9 mouse cellular contexts compared by ENCODE assay signal in genomic region chr12:40164621-40165020, GRCm38 (mm10). TPM values are rescaled to one million over a fixed set of nuclear protein-coding genes. Genes with fewer than 3 reads are reported as not detected.
DNase-seq lines count a peak whose midpoint lies in the region; ATAC-seq and TF ChIP-seq lines count a peak whose summit lies in the region.
"Had no signal": no experiment of that assay in that cellular context is flagged by ENCODE, and none has a peak within 500 bp of the region (broad histone marks: within the 10 kb centered on the region; RNA-seq: fewer than 3 reads in every experiment).

No protein-coding gene starts in this region.

- H3K79me2 ChIP-seq in MEL (ENCODE audit: control insufficient read depth, insufficient read depth, low read length, poor library complexity), result no peaks in the 10 kb centered on the region

- no peak overlapping the region for H3K27ac ChIP-seq in MEL (ENCODE audit: control insufficient read depth, low read depth, low read length)
- no peak overlapping the region for H3K27ac ChIP-seq in kidney, adult 2 months (ENCODE audit: insufficient read depth, low read depth, low read length)
- H3K27ac ChIP-seq in midbrain, embryonic 16.5 days (ENCODE audit: low read length), result no peak overlapping the region
- H3K27ac ChIP-seq: limb, embryonic 12.5 days had no signal

- no peak overlapping the region for H3K4me2 ChIP-seq in midbrain, embryonic 16.5 days (ENCODE audit: low read length)
- H3K4me2 ChIP-seq: limb, embryonic 12.5 days had no signal

- peaks cover 0 to 2% of the 10 kb centered on the region in 2 experiments; a peak in 1 of 4 replicates for H3K4me1 ChIP-seq in MEL (ENCODE audit: control insufficient read depth in 1 of 2, insufficient read depth in 2 of 2, low read length in 2 of 2)
- H3K4me1 ChIP-seq in kidney, adult 2 months (ENCODE audit: control insufficient read depth, insufficient read depth, low read length), result no peaks in the 10 kb centered on the region
- H3K4me1 ChIP-seq in midbrain, embryonic 16.5 days (ENCODE audit: control insufficient read depth, insufficient read depth, low read length), result no peaks in the 10 kb centered on the region
- H3K4me1 ChIP-seq: limb, embryonic 12.5 days had no signal

- no peak for TF ChIP-seq EP300 in MEL (IDR thresholded peaks at IDR 0.05; ENCODE audit: low read depth in 1 of 2, low read length in 2 of 2)

- peak; percentile 27 for DNase-seq in layer of hippocampus, adult 11-12 months (ENCODE audit: low spot score)
- DNase-seq in layer of hippocampus, postnatal 36 days, result no peak
- DNase-seq in MEL (ENCODE audit: low read depth, low spot score), result peak; percentile 65
- DNase-seq in embryo, embryonic 10.5 days (ENCODE audit: low spot score), result peak; percentile 72
- peak; percentile 59 for DNase-seq in kidney, adult 2 months
- DNase-seq in urinary bladder, adult 2 months (ENCODE audit: low spot score), result no peak
- DNase-seq in ovary, adult 18-20 months (ENCODE audit: low spot score), result no peak

- WGBS in kidney, adult 2 months, result 1% methylated on average over 2 of the region's 2 CpGs
- WGBS in midbrain, embryonic 16.5 days, result 8% methylated on average over 2 of the region's 2 CpGs

- TF ChIP-seq CTCF in MEL (IDR thresholded peaks at IDR 0.05 in 2 of 3, conservative IDR thresholded peaks at IDR 0.05 in 1 of 3; ENCODE audit: control insufficient read depth in 1 of 3, insufficient read depth in 1 of 3, low read depth in 2 of 3, low read length in 3 of 3, poor library complexity in 1 of 3, severe bottlenecking in 1 of 3), result peak in 2 of 3 experiments; percentile 64 to 92; a peak in 4 of 6 replicates
- 0 out of 2 replicates have a peak, but pooled peaks have one; percentile 14 for TF ChIP-seq CTCF in kidney, adult 2 months (conservative IDR thresholded peaks at IDR 0.05; ENCODE audit: insufficient read depth, insufficient read length, low read depth, low read length)

- H3K36me3 ChIP-seq in MEL (ENCODE audit: control insufficient read depth in 1 of 2, insufficient read depth in 2 of 2, low read length in 2 of 2), result peaks cover 0 to 4% of the 10 kb centered on the region in 2 experiments; a peak in 2 of 4 replicates
- no peaks in the 10 kb centered on the region for H3K36me3 ChIP-seq in kidney, adult 2 months (ENCODE audit: control insufficient read depth, insufficient read depth, low read length)
- H3K36me3 ChIP-seq in midbrain, embryonic 16.5 days (ENCODE audit: control insufficient read depth, insufficient read depth, low read length), result no peaks in the 10 kb centered on the region
- H3K36me3 ChIP-seq: limb, embryonic 12.5 days had no signal

- no peaks in the 10 kb centered on the region for H3K9me3 ChIP-seq in MEL (replicated peaks; ENCODE audit: insufficient read depth, low read length)
- H3K9me3 ChIP-seq in midbrain, embryonic 16.5 days (replicated peaks; ENCODE audit: control insufficient read depth, low read length, poor library complexity, severe bottlenecking), result no peaks in the 10 kb centered on the region
- H3K9me3 ChIP-seq: limb, embryonic 12.5 days had no signal

- no peak overlapping the region for H3K9ac ChIP-seq in MEL (ENCODE audit: control insufficient read depth, low read depth, low read length, poor library complexity, severe bottlenecking)
- H3K9ac ChIP-seq in midbrain, embryonic 16.5 days (ENCODE audit: low read depth, low read length), result no peak overlapping the region
- H3K9ac ChIP-seq: limb, embryonic 12.5 days had no signal

- peak; percentile 97 for TF ChIP-seq RAD21 in MEL (IDR thresholded peaks at IDR 0.05; ENCODE audit: low read depth, low read length)

- no peak for TF ChIP-seq POLR2A in MEL (IDR thresholded peaks at IDR 0.05; ENCODE audit: control insufficient read depth in 1 of 2, insufficient read depth in 1 of 2, low read depth in 1 of 2, low read length in 2 of 2, poor library complexity in 1 of 2)
- TF ChIP-seq POLR2A in kidney, adult 2 months (IDR thresholded peaks at IDR 0.05; ENCODE audit: low read depth, low read length), result no peak

- no peaks in the 10 kb centered on the region for H3K27me3 ChIP-seq in MEL (ENCODE audit: control insufficient read depth in 1 of 2, insufficient read depth in 2 of 2, low read length in 2 of 2)
- no peaks in the 10 kb centered on the region for H3K27me3 ChIP-seq in kidney, adult 2 months (replicated peaks; ENCODE audit: control insufficient read depth, insufficient read depth, low read length)
- H3K27me3 ChIP-seq in midbrain, embryonic 16.5 days (ENCODE audit: control insufficient read depth, insufficient read depth, low read depth, low read length), result no peaks in the 10 kb centered on the region
- H3K27me3 ChIP-seq: limb, embryonic 12.5 days had no signal

- no peak overlapping the region for H3K4me3 ChIP-seq in MEL (ENCODE audit: control insufficient read depth in 1 of 2, insufficient read depth in 1 of 2, low read depth in 2 of 2, low read length in 2 of 2)
- H3K4me3 ChIP-seq in kidney, adult 2 months (ENCODE audit: insufficient read depth, low read depth, low read length), result no peak overlapping the region
- H3K4me3 ChIP-seq in midbrain, embryonic 16.5 days (ENCODE audit: low read depth, low read length), result no peak overlapping the region
- H3K4me3 ChIP-seq: limb, embryonic 12.5 days had no signal

- peak; percentile 80 for ATAC-seq in midbrain, embryonic 16.5 days

TF ChIP-seq in MEL, 35 proteins besides CTCF, POLR2A, EP300 and RAD21:
- TF ChIP-seq MXI1 (IDR thresholded peaks at IDR 0.05; ENCODE audit: low read depth, low read length) (no peak), SIN3A (IDR thresholded peaks at IDR 0.05; ENCODE audit: low read length) (peak; percentile 39; the same call in 1 of the 2 replicates), MAX (IDR thresholded peaks at IDR 0.05; ENCODE audit: low read length) (no peak), ZC3H11A (IDR thresholded peaks at IDR 0.05; ENCODE audit: low read depth, low read length) (peak; percentile 99), SMC3 (IDR thresholded peaks at IDR 0.05; ENCODE audit: low read depth, low read length) (peak; percentile 99)

RNA-seq across cellular contexts. Expression of gene Scin, which starts 30.6 kb away (rescaled TPM):
- total RNA-seq in layer of hippocampus, postnatal 36 days (2021), result 1 to 10 TPM; 1.7 to 2.6 TPM
- total RNA-seq in MEL (2012; rRNA removed), result 0.04 and 0.07 TPM in 2 replicates
- under 1 TPM in 1 of 2 experiments, not detected in 1; 0.03 TPM for polyA plus RNA-seq in MEL (2012; ENCODE audit: insufficient read depth in 1 of 2, insufficient read length in 2 of 2, low read depth in 1 of 2, low replicate concordance in 2 of 2, missing spikeins in 1 of 2)
- polyA plus RNA-seq in kidney, adult 2 months (2012; rRNA removed), result 37.1 and 41.9 TPM in 2 replicates
- polyA plus RNA-seq in midbrain, embryonic 16.5 days (2015; fragmentation: Nextera tagmentation; extraction: Ambion mirVana), result not detected in 2 replicates
- polyA plus RNA-seq in urinary bladder, adult 2 months (2012; rRNA removed), result 0.95 and 1.3 TPM in 2 replicates

RNA-seq across cellular contexts. Expression of gene Lsmem1, which starts 34.7 kb away (rescaled TPM):
- under 1 TPM; 0.30 to 0.51 TPM for total RNA-seq in layer of hippocampus, postnatal 36 days (2021)
- total RNA-seq in MEL (2012; rRNA removed), result not detected in 2 replicates
- polyA plus RNA-seq in MEL (2012; ENCODE audit: insufficient read depth in 1 of 2, insufficient read length in 2 of 2, low read depth in 1 of 2, low replicate concordance in 2 of 2, missing spikeins in 1 of 2), result under 1 TPM in 1 of 2 experiments, not detected in 1; 0.14 TPM
- 0.20 TPM in 1 of 2 replicates, not detected in the other for polyA plus RNA-seq in kidney, adult 2 months (2012; rRNA removed)
- 0.29 TPM in 1 of 2 replicates, not detected in the other for polyA plus RNA-seq in midbrain, embryonic 16.5 days (2015; fragmentation: Nextera tagmentation; extraction: Ambion mirVana)
- 0.06 and 0.08 TPM in 2 replicates for polyA plus RNA-seq in urinary bladder, adult 2 months (2012; rRNA removed)

Comparison
In these comparisons a context has a peak if more than half of its experiments do, and no peak if none do; other contexts are left out.
1. DNase-seq: peak in layer of hippocampus, adult 11-12 months (single experiment), MEL (single experiment), embryo, embryonic 10.5 days (single experiment) and kidney, adult 2 months (single experiment); none in layer of hippocampus, postnatal 36 days (0 of 2), urinary bladder, adult 2 months (single experiment) and ovary, adult 18-20 months (single experiment).
2. RNA of gene Scin, which starts 30.6 kb away (polyA plus RNA-seq): 37.1 to 41.9 TPM in kidney, adult 2 months; 0.95 to 1.3 TPM in urinary bladder, adult 2 months, not detected in midbrain, embryonic 16.5 days and 0.03 TPM in MEL; every median in the first group is over 10 times any median in the second.